Mouse (Mus musculus): ENCODE measurements at regions not wholly inside any gene's neighbourhood (a gene's known extent, or its start where the extent isn't known, plus 50 kb on each side); places are given as distances from the start of the nearest gene placed in this dataset.

DNA sequence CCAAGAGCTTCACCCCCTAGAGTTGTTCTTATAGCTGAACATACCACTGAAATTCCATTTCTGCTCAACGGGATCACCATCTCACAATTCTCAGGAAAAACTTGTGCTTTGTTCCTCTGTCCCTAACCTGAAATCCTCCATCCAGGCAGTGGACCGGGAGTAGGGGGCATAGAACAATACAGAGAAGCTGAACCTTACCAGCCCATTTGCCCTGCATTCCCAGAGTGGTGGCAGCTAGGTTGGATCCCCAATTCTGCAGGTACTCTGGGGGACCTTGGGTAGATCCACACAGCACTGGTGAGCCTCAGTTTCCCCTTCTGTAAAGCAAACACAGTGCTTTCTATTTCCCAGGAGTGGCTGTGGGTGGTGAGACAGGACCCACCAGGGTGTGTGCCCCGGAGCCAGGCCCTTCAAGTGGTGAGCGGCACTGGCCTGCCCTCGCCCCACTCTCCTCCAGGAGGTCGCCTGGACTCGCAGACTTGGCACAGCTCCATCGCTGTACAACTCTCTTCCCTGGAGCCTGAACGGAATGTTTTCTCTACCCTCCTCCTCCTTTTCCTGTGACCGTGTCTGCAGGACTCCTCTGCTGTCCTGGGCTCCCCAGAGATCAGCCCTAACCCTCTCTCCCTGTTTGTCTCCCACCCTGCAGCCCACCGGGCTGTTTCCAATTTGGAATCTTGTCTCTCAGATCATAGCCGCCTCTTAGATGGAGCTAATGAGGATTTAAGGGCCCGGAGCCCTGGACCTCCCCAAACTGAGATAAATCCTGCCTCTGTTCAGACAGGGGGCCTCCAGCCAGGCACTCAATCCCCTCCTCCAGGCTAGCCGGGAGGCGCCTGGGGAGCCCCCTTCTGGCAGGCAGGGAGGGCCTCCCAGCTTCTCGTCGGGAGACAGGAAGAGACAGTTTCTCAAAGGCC lies 52.3 kb upstream of the Cux1 start:
- Histone ChIP-seq H3K9me3 (replicated peaks) (no peaks in the 10 kb centered on the region), H3K9ac (replicated peaks) (no peak overlapping the region), H3K4me1 (peaks cover 22% of the 10 kb centered on the region), H3K27me3 (replicated peaks) (peaks cover 21% of the 10 kb centered on the region), H3K4me3 (replicated peaks) (no peak overlapping the region), H3K27ac (replicated peaks) (peak overlapping the region; percentile 23; the same call in 1 of the 2 replicates), H3K4me2 (peak overlapping the region; percentile 36), H3K36me3 (no peaks in the 10 kb centered on the region)
- peak; percentile 28; the same call in 1 of the 2 replicates for ATAC-seq (ENCODE audit: low FRiP score)
- 16% methylated on average over 17 of the region's 17 CpGs for WGBS

DNA sequence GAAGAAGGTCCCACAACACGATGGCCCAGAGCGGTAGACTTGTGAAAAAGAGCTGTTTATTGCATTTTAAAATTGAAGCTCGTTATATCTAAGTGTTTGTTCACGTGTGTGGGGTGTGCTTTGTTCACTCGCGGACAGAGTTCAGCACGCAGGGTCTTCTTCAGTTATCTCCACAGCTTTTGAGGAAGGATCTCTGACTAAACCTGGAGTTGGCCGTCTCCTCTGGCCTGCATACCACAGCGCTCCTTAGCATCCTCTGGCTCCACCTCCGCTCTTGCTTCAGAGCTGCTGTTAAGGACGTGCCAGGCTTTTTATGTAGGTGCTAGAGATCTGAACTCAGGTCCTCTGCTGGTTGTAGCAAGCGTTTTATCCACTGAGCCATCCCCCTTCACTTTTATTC lies 52.9 kb upstream of the Cux1 start:
- Histone ChIP-seq H3K36me3 (no peaks in the 10 kb centered on the region), H3K4me2 (peak overlapping the region; percentile 36), H3K27ac (replicated peaks) (0 out of 2 replicates have a peak overlapping the region, but pooled peaks have one; percentile 23), H3K9ac (replicated peaks) (no peak overlapping the region), H3K4me1 (peaks cover 22% of the 10 kb centered on the region), H3K4me3 (replicated peaks) (no peak overlapping the region), H3K27me3 (replicated peaks) (peaks cover 21% of the 10 kb centered on the region), H3K9me3 (replicated peaks) (no peaks in the 10 kb centered on the region)
- 28% methylated on average over 12 of the region's 12 CpGs for WGBS
- no peak for ATAC-seq (ENCODE audit: low FRiP score)

DNA sequence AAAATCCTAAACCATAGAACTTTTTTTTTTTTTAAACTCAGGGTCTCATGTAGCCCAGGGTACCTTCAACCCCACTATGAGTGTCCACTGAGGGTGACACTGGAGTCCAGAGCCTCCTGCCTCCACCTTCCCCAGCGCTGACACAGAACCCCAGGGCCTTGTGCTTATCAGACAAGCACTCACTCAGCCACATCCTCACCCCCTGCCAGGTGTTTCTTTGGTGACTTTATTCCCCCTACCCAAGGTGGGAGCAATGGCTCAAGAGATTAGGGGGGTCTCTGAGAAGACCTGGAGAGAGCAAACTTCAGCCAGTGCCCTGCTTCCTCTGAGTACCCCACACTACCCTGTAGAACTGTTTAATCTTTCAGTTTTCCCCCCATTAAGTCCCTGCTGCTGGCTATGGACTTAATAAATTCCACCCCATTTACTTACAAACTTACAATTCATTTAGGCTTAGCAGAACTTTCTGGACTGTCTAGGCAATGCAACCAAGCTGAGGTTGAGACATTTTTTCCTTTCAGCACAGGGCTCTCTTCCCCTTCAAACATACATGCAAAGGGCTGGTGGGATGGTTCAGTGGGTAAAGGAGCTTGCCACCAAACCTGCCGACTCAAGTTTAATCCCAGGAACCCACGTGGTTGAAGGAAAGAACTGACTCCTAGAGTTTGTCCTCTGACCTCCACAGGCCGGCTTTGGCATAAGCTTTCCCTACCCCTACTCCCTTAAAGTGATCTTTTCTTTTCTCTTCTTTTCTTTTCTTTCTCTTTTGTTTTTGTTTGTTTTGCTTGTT lies 54.2 kb upstream of the Cux1 start:
- no peak for ATAC-seq (ENCODE audit: low FRiP score)
- H3K9me3 ChIP-seq (replicated peaks), result no peaks in the 10 kb centered on the region
- H3K36me3 ChIP-seq, result no peaks in the 10 kb centered on the region
- H3K27ac ChIP-seq (replicated peaks), result no peak overlapping the region
- no peak overlapping the region for H3K4me3 ChIP-seq (replicated peaks)
- WGBS, result 45% methylated on average over 4 of the region's 4 CpGs
- no peak overlapping the region for H3K4me2 ChIP-seq
- peaks cover 21% of the 10 kb centered on the region for H3K27me3 ChIP-seq (replicated peaks)
- no peak overlapping the region for H3K9ac ChIP-seq (replicated peaks)
- H3K4me1 ChIP-seq, result peaks cover 22% of the 10 kb centered on the region

DNA sequence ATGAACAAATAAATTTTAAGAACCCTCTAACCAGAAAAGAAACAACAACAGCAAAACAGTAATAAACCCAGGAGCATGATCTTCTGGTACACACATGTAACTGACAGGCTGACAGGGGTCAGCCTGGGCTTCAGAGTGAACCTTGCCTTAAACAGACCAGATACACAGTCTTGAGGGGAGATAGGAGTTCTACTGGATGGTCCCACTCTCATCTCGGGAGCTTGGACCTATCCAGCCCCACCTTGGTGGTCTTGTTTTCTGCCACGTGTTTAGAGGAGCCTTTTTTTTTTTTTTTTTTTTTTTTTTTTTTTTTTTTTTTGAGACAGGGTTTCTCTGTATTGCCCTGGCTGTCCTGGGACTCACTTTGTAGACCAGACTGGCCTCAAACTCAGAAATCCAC lies 54.9 kb upstream of the Cux1 start:
- Histone ChIP-seq H3K36me3 (no peaks in the 10 kb centered on the region), H3K4me3 (replicated peaks) (no peak overlapping the region), H3K27me3 (replicated peaks) (peaks cover 21% of the 10 kb centered on the region), H3K9me3 (replicated peaks) (no peaks in the 10 kb centered on the region), H3K27ac (replicated peaks) (no peak overlapping the region), H3K9ac (replicated peaks) (no peak overlapping the region), H3K4me2 (no peak overlapping the region), H3K4me1 (peaks cover 22% of the 10 kb centered on the region)
- 19% methylated on average over 2 of the region's 2 CpGs for WGBS
- ATAC-seq (ENCODE audit: low FRiP score), result no peak

DNA sequence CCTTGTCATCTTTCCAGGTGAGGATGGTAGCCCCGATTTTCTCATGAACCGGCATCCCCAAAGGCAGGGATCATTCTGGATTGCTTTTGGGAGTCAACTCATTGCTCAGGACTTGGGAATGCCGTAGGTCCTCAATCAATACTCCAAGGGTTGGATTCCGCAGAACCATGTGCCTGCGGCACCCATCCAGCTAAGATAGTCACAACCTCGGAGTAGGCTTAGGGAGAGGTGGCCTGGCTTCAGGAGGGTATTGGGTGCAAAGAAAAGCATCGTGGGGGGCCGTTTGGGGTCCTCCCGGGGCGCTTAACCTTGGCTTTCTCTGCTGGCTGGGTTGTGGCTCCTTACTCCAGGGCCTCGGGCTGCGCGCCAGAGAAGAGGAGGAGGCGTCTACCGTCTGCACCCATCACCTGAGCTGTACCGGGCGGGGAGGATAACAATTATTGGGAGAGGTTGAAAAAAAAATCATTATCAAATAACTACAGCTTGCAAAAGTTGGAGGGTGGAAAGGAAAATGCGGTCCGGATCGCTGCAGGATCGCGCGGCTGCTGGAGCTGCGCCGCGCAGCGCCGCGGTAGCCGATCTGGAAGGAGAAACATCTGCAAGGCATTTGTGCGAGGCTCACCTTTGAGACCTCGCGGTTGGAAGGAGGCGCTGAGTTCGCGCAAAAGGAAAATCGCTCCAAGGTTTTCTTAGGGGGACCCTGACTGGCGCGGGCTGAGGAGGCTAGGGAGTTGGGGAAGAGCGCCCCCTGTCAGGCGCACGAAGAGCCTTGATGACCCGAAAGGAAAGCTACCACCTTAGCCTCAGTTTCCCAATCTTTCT lies 55.6 kb upstream of the Cux1 start:
- WGBS, result 4% methylated on average over 43 of the region's 43 CpGs
- peaks cover 21% of the 10 kb centered on the region for H3K27me3 ChIP-seq (replicated peaks)
- ATAC-seq (ENCODE audit: low FRiP score), result peak; percentile 38; the same call in 1 of the 2 replicates

DNA sequence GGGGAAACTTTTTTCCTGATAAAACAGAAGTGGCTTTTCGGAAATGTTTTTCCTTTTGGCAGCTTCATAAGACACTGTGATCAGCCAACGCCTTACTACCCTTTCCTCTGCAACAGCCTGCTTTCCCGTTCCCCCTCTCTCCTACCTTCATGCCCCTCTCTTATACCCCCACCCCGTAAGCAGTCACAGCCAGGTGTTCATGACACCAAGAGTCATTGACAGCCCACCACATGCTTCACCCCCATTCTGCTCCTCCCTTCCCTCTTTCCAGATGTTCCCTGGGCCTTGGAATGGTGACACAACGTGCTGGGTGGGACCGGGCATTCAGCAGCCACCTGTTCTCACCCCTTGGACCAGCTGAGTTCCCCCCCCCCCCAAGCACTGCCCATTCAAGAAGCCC lies 56.5 kb upstream of the Cux1 start:
- no peak for ATAC-seq (ENCODE audit: low FRiP score)

More for the DNA sequence above, 55.6 kb upstream of the Cux1 start:
- H3K4me1 ChIP-seq, result peaks cover 22% of the 10 kb centered on the region
- peak overlapping the region; percentile 78 for H3K4me2 ChIP-seq
- H3K4me3 ChIP-seq (replicated peaks), result peak overlapping the region; percentile 44
- peak overlapping the region; percentile 37 for H3K9ac ChIP-seq (replicated peaks)
- H3K36me3 ChIP-seq, result no peaks in the 10 kb centered on the region
- no peak overlapping the region for H3K27ac ChIP-seq (replicated peaks)
- no peaks in the 10 kb centered on the region for H3K9me3 ChIP-seq (replicated peaks)

DNA sequence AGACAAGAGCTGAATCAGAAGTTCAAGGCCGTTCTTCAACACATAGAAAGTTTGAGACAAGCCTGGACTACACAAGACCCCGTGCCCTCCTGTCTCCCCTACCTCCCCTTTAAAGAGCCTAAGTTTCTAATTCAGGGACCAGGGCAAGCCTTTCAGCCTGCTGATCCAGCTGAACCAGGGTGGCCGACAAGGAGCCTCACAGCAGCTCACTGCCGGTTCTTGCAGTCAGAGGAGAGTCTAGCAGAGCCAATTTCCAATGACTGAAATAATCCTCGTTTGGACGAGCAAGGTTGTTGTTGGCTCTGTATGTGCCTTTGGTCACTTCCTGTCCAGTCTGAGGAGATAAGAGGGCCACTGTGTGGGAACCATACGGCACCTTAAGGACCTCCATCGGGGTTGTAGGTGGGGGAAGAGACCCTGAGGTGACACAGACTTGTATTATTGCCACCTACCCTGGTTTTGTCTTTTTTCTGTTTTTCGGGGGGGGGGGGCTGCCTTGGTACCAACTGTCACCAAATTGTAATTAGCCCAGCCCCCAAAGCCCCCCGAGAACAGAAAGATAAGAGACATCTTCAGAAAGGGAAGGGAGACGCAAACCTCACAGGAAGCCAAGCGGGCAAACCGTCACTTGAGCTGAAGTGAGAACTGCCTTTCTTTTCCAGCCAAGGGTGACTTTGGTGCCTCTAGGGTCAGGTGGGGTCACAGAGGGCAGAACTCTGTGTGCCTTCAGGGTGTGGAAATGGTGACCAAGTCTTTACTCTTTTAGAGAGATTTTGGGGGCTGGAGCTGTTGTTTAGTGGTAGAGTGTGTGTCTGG lies 58.1 kb upstream of the Cux1 start:
- Histone ChIP-seq H3K36me3 (no peaks in the 10 kb centered on the region), H3K27ac (replicated peaks) (no peak overlapping the region), H3K9me3 (replicated peaks) (no peaks in the 10 kb centered on the region), H3K4me3 (replicated peaks) (no peak overlapping the region), H3K9ac (replicated peaks) (no peak overlapping the region), H3K4me1 (peaks cover 10% of the 10 kb centered on the region), H3K4me2 (no peak overlapping the region), H3K27me3 (replicated peaks) (peaks cover 11% of the 10 kb centered on the region)
- WGBS, result 76% methylated on average over 13 of the region's 13 CpGs
- ATAC-seq (ENCODE audit: low FRiP score), result no peak

More for the DNA sequence above, 56.5 kb upstream of the Cux1 start:
- H3K27ac ChIP-seq (replicated peaks), result no peak overlapping the region
- no peak overlapping the region for H3K9ac ChIP-seq (replicated peaks)
- peaks cover 22% of the 10 kb centered on the region for H3K4me1 ChIP-seq
- H3K4me3 ChIP-seq (replicated peaks), result no peak overlapping the region
- H3K9me3 ChIP-seq (replicated peaks), result no peaks in the 10 kb centered on the region
- peaks cover 21% of the 10 kb centered on the region for H3K27me3 ChIP-seq (replicated peaks)
- H3K36me3 ChIP-seq, result no peaks in the 10 kb centered on the region
- WGBS, result 60% methylated on average over 6 of the region's 6 CpGs
- no peak overlapping the region for H3K4me2 ChIP-seq

DNA sequence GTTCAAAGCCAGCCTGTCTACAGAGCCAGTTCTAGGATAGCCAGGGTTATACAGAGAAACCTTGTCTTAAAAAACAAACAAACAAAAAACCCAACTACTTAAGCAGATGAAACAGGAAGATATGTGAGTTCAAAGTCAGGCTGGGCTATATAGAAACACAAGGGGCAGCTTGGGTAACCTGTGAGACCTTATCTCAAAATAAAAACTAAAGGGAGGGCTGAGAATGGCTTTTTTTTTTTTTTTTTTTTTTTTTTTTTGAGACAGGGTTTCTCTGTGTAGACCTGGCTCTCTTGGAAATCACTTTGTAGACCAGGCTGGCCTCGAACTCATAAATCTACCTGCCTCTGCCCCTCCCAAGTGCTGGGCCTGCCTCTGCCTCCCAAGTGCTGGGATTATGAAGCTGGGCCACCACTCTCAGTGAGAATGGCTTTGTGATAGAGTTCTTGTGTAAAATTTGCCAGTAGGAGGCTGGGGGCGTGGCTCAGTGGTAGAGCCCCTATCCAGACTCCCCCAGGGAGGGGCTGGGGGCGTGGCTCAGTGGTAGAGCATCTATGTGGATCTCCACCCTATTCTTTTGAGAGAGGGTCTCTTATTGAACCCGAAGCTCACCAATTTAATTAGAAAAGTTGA lies 59.0 kb upstream of the Cux1 start:
- Histone ChIP-seq H3K27me3 (replicated peaks) (peaks cover 10% of the 10 kb centered on the region), H3K4me1 (peaks cover 10% of the 10 kb centered on the region), H3K36me3 (no peaks in the 10 kb centered on the region), H3K9ac (replicated peaks) (no peak overlapping the region), H3K4me3 (replicated peaks) (no peak overlapping the region), H3K27ac (replicated peaks) (no peak overlapping the region), H3K4me2 (no peak overlapping the region), H3K9me3 (replicated peaks) (no peaks in the 10 kb centered on the region)
- no peak for ATAC-seq (ENCODE audit: low FRiP score)
- WGBS, result 50% methylated on average over 4 of the region's 4 CpGs

DNA sequence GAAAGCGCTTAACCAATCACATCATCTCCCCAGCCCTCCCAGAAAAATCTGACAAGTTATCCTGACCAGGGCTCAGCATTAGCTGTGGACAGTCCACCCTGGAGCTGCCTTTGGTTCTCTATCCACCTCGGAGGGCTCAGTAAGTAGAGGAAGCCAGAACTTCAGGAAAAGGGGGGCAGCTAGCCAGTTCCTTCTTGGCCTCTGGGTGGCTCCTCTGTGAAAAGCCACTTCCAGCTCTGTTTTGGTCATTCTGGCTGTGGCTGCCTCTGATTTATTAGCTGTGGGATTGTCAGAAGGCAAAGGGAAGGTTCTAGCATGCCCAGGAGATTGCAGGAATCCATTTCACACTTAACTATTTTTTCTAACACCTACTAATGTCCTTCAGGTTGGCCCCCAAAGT lies 59.6 kb upstream of the Cux1 start:
- H3K4me2 ChIP-seq, result no peak overlapping the region
- H3K4me1 ChIP-seq, result peaks cover 10% of the 10 kb centered on the region
- no peak overlapping the region for H3K4me3 ChIP-seq (replicated peaks)
- H3K27ac ChIP-seq (replicated peaks), result no peak overlapping the region
- H3K9ac ChIP-seq (replicated peaks), result no peak overlapping the region
- H3K9me3 ChIP-seq (replicated peaks), result no peaks in the 10 kb centered on the region
- H3K27me3 ChIP-seq (replicated peaks), result 0 out of 2 replicates have a peak, but pooled peaks cover 7% of the 10 kb centered on the region
- no peaks in the 10 kb centered on the region for H3K36me3 ChIP-seq
- WGBS, result 74% methylated on average over 2 of the region's 2 CpGs
- ATAC-seq (ENCODE audit: low FRiP score), result no peak

DNA sequence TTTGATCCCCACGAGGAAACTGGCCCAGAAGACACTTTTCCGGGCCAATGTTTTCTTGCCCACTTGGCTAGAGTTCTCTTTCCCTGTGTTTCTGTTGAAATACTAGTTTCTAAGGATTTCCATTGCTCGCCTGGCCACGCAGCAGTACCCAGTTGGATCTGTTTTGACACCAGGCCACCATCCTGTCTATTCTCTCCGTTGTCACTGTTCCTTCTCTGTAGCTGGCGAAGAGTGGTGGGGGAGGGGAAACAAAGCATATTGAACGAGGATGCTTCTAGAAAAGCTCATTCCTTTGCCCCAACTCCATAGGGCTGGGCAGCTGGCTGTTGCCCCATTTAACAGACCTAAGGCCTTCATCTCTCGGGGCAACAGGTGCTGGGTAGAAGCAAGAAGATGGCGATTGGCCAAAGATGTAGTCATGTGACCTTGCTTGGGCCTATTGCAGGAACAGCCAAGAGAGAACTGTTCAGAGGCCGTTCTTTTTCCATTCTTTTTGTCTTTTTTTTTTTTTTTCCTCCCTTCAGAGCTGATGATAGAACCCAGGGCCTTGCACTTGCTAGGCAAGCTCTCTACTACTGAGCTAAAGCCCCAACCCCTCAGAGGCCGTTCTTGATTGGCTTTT lies 60.5 kb upstream of the Cux1 start:
- Histone ChIP-seq H3K9ac (replicated peaks) (no peak overlapping the region), H3K4me1 (peaks cover 6% of the 10 kb centered on the region), H3K27ac (replicated peaks) (no peak overlapping the region), H3K9me3 (replicated peaks) (no peaks in the 10 kb centered on the region), H3K4me3 (replicated peaks) (no peak overlapping the region), H3K36me3 (no peaks in the 10 kb centered on the region), H3K4me2 (no peak overlapping the region), H3K27me3 (replicated peaks) (0 out of 2 replicates have a peak, but pooled peaks cover 4% of the 10 kb centered on the region)
- WGBS, result 70% methylated on average over 11 of the region's 11 CpGs
- ATAC-seq (ENCODE audit: low FRiP score), result no peak
